Mouse (Mus musculus) heart, adult 18-20 months (tissue): ENCODE results near the gene Caln1. TPM values are rescaled to one million over a fixed set of nuclear protein-coding genes. Genes with fewer than 3 reads are reported as not detected.

Source experiments
- DNase-seq, 2 experiments: peaks; one replicate each; pipeline ENCODE4 v3.0.0; 2021 to 2022; ENCODE audit warnings: mixed read lengths in 1 of 2
- long read RNA-seq, 2 experiments: library from polyadenylated mRNA; stranded (forward); transcript quantifications; one replicate each; pipeline ENCODE4 v2.0.0; 2021
- total RNA-seq, 2 experiments: library from RNA; stranded (reverse); gene quantifications; 2 replicates each; pipeline ENCODE4 v1.2.3; 2021

Caln1 gene
- total RNA-seq, result not detected
- long read RNA-seq, experiment 1, result 0 reads
- long read RNA-seq, experiment 2, result 0 reads

DNA sequence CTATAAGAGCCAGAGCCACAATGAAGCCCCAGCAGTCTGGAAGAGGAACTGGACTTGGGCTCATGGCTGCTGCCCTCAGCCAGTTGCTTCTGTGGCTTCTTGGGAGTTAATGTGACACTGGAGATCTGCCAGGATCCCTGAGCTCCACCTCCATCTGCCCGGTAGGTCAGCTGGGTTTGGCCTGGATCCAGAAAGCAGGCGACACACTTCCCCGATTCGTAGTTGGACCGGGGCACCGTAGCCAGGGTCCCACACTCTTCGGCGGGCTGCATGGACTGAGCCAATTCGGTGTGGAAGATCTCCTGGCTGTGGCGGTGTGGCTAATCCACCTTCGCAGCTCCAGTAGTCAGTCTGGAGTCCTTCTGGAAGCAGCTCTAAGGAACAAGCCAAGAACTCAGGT is at the start of gene Caln1:
Caln1 (plus strand) TSS at position 219 of the 400 bp plus-strand sequence.
- DNase-seq, result no peak

DNA sequence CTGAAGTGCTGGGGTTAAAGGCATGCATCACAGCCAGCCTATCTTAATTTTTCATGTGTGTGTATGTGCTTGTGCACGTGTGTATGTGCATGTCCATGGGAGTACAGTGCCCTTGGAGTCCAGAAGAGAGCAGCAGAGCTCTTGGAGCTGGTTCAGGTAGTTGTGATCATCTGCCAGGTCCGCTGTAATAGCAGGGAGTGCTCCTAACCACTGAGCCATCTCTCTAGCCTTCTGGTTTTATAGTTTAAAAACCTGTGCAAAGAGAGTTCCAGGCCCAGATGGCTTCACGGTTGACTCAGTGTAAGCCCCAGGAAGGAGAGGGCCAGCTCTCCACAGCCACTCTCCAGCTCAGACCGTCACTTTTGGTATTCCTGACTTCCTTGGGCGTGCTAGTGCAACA is 49.5 kb upstream of the Caln1 start:
- no peak for DNase-seq

DNA sequence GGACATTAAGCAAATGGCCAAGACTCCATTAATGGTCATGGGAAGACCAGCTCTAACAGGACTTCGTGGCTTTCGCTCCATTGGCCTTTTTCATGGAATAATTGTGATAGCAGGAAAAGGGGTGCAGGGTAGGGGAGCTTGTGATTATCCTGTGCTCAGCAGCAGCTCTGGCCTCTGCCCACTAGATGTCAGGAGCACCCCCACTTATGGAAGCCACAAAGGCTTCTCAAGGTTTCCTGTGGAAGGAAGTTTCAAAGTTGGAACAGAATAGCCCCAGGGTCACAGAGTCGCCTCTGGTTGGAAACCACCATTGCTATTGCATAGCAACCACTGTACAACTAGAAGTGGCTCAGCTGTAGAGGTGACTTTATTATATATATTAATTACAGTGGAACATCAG is 48.8 kb upstream of the Caln1 start:
- peak in 1 of 2 experiments; percentile 3 for DNase-seq

GRCm38 (mm10) chr5:130325486-130325885 is 43.8 kb upstream of the Caln1 start:
- DNase-seq, result no peak

DNA sequence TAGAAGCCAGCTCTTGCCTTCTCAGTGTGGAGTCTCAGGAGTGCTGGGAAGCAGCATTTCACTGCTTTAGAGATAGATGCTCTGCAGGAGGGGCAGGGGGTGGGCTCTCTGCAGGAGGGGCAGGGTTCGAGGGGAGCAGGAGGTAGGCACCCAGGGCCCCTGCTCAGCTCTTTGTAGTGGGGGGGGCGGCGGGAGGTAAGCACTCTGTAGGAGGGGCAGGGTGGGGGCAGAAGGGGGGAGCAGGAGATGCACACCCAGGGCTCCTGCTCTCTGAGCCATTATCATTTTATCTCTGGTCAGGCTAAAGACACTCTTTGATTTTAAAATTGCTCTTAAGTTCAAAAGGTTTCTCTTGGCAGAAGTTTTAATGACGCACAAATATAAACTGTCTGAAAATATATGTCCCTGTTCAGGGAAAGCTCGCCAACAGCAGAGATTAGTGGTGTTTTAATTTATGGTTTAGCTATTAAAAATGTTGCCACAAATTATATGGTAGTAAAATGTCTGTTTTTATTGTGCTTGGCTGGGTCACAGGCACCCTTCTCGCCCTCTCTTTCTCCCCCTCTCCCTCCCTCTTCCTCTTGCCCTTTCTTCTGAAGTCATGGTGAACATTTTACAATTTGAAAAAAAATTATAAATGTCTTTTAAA is 41.5 kb upstream of the Caln1 start:
- no peak for DNase-seq

- no peak for DNase-seq
Observed at GRCm38 (mm10) chr5:130328366-130328765, 40.9 kb upstream of the Caln1 start.

GRCm38 (mm10) chr5:130329889-130330288 is 39.4 kb upstream of the Caln1 start:
- no peak for DNase-seq

GRCm38 (mm10) chr5:130330801-130331200 is 38.5 kb upstream of the Caln1 start:
- no peak for DNase-seq

GRCm38 (mm10) chr5:130331206-130331605 is 38.0 kb upstream of the Caln1 start:
- no peak for DNase-seq

DNA sequence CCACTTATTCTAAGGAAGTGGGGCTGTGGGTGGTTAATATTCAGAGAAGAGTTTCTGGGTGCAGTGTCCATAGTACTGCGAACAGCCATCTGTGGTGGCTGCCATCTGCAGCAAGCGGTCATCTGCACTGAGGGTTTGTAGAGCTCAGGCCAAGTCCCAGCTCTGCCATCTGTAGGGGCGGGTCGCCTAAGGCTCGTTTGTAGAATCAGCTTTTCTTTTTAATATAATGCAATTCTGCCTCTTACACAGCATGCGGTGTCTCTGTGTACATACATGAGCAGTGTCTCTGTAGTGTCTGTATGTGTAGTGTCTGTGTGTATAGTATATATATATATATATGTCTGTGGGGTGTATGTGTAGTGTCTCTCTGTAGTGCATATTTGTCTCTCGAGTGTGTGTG is 35.7 kb upstream of the Caln1 start:
- DNase-seq, result no peak

DNA sequence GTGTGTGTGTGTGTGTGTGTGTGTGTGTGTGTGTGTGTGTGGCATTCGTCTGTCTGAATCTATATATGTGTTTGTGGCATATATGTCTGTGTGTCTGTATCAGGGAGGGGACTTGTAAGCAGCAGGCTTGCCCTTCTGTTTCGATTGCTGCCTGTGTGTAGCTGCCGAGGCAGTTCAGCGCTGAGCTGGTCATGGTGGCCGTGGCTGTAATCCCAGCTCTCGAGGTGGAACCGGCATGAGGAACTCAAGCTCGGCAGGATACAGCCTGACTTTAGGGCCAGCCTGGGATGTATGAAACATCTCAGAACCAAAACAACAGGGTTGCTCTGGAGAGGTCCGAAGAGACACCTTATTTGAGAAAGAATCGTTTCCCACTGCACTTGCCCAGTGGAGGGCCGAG is 35.3 kb upstream of the Caln1 start:
- DNase-seq, result no peak

GRCm38 (mm10) chr5:130335462-130335861 is 33.8 kb upstream of the Caln1 start:
- DNase-seq, result no peak

DNA sequence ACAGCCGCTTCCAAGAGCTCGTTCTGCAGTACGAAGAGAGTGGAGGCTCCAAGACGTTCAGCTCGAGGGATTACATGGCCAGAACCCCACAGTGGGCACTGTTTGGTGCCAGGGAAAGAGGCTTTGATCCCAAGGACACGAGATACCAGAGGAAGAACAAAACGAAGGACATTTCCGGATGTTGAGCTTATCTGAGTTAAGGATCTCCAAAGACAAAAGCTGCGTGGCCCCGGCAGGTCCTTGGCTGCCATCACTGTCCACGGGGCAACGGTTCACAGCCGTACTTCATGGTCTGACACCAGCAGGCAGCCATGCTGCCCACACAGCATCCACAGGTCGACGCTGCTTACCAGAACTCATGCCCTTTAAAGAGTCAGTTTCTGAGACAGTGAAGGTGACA is 28.6 kb upstream of the Caln1 start:
- no peak for DNase-seq

GRCm38 (mm10) chr5:130344999-130345398 is 24.3 kb upstream of the Caln1 start:
- DNase-seq, result no peak

GRCm38 (mm10) chr5:130345871-130346270 is 23.4 kb upstream of the Caln1 start:
- no peak for DNase-seq

DNA sequence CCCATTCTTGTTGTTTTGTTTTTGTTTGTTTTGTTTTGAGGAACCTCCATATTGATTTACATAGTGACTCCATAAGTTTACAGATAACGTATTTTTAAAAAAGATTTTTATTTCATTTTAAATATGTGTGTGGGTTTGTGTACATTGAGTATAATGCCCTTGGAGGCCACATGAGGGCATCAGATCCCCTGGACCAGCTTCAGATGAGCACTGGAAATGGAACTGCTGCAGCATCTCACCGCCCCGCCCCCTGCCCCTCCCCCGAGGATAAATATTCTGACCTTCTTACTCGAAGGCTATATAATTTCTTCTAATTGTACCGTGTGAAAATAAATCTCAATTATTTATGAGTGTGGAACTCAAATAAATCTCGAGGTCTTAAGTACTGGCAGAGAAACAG is 14.0 kb upstream of the Caln1 start:
- no peak for DNase-seq

GRCm38 (mm10) chr5:130363111-130363510 is 6.1 kb upstream of the Caln1 start:
- DNase-seq, result no peak

DNA sequence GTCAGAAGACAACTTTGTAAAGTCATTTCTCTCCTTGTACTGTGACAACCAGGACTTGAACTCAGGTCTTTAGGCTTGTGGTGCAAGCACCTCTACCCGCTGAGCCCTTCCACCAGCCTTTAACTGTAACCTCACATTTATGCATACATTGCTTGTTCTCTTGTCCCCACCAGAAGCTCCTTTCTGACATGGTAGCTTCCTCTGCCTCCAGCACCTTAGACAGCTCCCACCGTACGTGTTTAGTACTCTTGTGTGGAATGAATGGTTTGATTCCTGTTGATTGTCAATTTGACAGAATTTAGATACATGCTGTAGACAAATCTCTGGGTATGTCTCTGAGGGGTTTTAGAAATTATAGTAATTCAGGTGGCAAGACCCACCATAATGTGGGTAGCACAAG is 5.5 kb upstream of the Caln1 start:
- no peak for DNase-seq

- no peak for DNase-seq
Observed at GRCm38 (mm10) chr5:130368236-130368635, 1.0 kb upstream of the Caln1 start.

DNA sequence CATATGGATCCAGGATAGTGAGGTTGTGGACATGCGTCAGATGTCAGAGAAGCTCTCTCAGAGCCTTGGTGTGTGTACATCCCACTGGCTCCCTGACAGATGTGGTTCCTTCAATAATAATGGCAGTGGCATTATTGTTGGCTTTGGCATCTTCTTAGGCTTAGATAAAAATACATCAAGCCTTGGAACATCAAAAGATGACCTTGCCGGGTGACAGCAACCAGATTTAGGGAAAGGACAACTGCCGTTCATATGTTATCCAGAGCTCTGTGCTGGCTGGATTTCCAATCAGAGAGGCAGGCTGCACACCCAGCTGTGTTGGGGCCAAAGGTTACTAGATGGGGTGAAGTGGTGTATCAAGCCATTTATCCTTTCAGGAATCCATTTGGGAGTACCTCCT is 6.2 kb downstream of the Caln1 start:
- DNase-seq, result no peak

GRCm38 (mm10) chr5:130384222-130384912 is 15.1 kb downstream of the Caln1 start, which contains the start of gene A330070K13Rik:
Gene A330070K13Rik (minus strand): TSS chr5:130384631.
- DNase-seq, result no peak

GRCm38 (mm10) chr5:130386418-130386817 is 17.2 kb downstream of the Caln1 start:
- DNase-seq, result no peak

GRCm38 (mm10) chr5:130393618-130394355 is 24.5 kb downstream of the Caln1 start:
- DNase-seq, result no peak
